Mouse (Mus musculus) mature B cell (primary cell): Measurements from ENCODE around the gene Fem1b.

Experiments
- in situ Hi-C: fragments of 300-500 bp; cut with MboI; formaldehyde crosslinking; loops from 2 replicates; pipeline ENCODE4 v1.14.3; 2019

Gene Fem1b

GRCm38 (mm10) chr9:62781965-62782364 is 29.8 kb downstream of the Fem1b start:
- in situ Hi-C loops = no loop called here

GRCm38 (mm10) chr9:62778721-62779120 is 33.0 kb downstream of the Fem1b start:
- in situ Hi-C loops = no loop called here

- in situ Hi-C loops = no loop called here
Observed at GRCm38 (mm10) chr9:62777461-62777860, 34.3 kb downstream of the Fem1b start.

DNA sequence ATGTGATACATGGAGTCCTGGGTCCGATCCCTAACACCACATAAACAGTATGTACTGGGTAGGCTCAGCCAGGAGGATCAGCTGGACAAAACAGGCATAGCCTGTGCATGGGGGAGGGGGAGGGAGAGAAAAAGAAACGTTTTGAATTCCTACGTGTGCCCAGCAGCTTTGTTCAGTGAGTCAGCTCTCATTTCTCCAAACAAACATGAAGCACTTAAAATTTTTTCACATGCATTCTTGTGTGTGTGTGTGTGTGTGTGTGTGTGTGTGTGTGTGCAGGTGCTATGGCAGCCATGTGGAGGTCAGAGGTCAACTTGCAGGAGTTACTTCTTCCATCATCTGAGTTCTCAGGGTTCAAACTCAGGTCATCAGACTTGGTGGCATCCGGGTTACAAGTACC is 36.3 kb downstream of the Fem1b start:
- in situ Hi-C loops = no loop called here

DNA sequence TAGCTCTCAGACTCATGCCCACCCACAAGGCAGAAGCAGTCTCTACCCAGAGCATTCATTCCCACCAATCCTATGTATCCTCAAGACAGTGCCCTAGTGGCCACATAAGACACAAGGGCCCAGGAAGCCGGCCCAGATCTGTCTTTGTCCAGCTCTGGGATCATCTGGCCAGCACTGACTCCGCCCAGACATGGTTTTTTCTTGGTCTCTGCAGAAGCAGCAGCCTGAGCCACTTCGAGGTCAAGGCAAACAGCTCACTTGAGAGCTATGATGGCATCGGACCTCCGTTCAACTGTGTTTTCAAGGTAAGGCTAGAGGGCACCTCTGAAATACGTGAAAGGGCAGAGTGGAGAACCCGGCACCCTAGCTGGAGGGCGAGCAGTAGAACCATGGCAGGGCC is 39.0 kb downstream of the Fem1b start:
- in situ Hi-C loops = no loop called here

GRCm38 (mm10) chr9:62768361-62768760 is 43.4 kb downstream of the Fem1b start:
- in situ Hi-C loops = no loop called here

DNA sequence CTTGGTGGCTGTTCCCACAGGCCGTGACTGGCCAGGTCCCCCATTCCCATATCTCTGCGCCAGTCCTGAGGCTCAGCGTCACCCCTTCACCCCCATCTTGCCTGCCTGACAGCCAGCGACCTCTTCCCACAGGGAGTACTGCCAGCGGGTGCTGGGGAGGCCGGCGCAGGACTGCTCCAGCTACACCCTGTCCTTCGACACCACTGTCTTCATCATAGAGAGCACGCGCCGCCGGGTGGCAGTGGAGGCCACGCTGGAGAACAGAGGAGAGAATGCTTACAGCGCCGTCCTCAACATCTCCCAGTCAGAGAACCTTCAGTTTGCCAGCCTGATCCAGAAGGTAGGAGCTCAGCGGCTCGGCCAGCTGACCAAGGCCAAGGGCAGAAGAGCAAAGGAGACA is 44.3 kb downstream of the Fem1b start:
- in situ Hi-C loops = no loop called here

GRCm38 (mm10) chr9:62765346-62765745 is 46.4 kb downstream of the Fem1b start:
- in situ Hi-C loops = no loop called here

- in situ Hi-C loops = no loop called here
Observed at GRCm38 (mm10) chr9:62763478-62763877, 48.3 kb downstream of the Fem1b start.

- in situ Hi-C loops = no loop called here
Observed at GRCm38 (mm10) chr9:62759601-62760000, 52.1 kb downstream of the Fem1b start.

- in situ Hi-C loops = no loop called here
Observed at GRCm38 (mm10) chr9:62758288-62758687, 53.4 kb downstream of the Fem1b start.

DNA sequence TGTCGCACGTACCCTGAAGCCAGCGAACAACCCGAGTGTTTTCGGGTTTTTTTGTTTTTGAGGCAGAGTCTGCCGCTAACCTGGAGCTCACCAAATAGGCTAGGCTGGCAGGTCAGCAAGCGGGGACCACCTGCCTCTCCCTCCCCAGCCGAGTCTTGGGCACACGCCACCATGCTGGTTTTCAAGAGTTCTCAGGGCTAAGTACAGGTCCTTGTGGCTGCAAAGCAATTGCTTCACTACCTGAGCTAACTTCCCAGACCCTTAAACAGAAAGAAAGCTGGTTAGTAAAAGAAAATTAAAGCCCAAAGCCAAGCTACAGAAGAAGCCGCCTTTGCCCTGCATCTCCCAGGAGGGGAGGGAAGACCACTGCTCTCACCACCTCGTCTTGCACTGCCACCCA is 61.4 kb downstream of the Fem1b start:
- in situ Hi-C loops = no loop called here

DNA sequence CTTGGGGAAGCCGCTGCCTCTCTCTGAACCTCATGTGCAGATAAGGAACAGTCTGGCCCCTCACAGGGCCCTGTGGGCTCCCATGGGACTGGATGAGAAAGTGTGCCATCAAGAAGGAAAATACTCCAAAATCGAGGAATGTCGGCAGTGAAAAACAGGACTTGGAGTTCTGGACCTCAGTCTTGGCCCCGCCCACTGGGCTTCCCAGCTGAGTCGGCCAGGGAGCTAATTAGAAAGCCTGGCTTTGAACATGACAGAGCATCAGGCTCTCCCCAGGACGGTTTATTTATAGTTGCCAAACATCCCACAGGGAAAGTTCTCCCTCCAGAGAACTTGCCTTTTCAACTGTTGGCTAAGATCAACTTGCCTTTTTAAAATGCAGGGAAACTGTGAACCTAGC is 62.1 kb downstream of the Fem1b start:
- in situ Hi-C loops = no loop called here

- in situ Hi-C loops = no loop called here
Observed at GRCm38 (mm10) chr9:62746646-62747045, 65.1 kb downstream of the Fem1b start.

GRCm38 (mm10) chr9:62744558-62745275 is 67.0 kb downstream of the Fem1b start:
- in situ Hi-C loops = no loop called here
